Mouse (Mus musculus) spleen, postnatal 4 days (tissue): Measurements from ENCODE around the gene Mafb.

Experiments
- DNase-seq, 2 experiments: peaks; one replicate each; pipeline ENCODE4 v3.0.0; 2022; ENCODE audit warnings: low spot score in 2 of 2

Gene Mafb

GRCm38 (mm10) chr2:160327167-160327566, 39.7 kb downstream of the Mafb start:
- DNase-seq, result no peak

- DNase-seq, result no peak
Measured at GRCm38 (mm10) chr2:160325105-160325644, 41.7 kb downstream of the Mafb start.

DNA sequence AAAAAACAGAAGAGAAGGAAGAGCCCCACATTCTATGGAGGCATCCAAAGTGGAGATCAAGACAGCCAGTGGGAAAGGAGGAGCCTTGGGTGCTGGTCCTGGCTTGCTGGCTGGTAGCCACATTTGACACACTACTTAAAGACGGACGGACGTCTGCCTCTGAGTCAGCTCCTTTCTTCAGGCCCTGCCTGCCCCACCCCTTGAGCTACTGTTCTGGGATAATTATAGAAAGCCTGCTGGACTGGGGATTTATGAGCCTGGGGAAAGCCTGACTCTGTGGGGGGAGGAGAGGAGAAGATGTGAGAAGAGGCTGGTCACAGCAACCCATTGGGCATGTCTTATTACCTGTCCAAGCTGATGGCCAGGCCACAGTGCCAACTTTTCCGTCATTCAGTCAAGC, 45.0 kb downstream of the Mafb start:
- DNase-seq, result no peak

DNA sequence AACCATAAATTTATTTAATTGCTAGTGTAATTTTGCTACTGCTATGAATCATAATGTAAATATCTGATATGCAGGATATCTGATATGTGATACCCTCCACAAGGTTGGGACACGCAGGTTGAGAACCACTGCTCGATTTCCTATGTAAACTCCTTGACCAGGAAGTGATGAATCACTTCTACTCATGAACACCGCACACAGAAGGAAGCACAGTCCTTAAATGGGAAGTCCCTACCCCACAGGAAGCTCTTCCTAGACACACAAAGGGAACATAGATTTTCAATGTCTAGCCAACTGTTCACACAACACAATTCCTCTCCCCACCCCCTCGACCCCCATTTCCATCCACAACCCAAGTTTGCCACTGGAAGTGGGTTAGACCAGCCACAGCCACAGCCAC, 48.6 kb downstream of the Mafb start:
- no peak for DNase-seq
